Mouse (Mus musculus): Measurements from ENCODE around the gene Camta2.

DNA sequence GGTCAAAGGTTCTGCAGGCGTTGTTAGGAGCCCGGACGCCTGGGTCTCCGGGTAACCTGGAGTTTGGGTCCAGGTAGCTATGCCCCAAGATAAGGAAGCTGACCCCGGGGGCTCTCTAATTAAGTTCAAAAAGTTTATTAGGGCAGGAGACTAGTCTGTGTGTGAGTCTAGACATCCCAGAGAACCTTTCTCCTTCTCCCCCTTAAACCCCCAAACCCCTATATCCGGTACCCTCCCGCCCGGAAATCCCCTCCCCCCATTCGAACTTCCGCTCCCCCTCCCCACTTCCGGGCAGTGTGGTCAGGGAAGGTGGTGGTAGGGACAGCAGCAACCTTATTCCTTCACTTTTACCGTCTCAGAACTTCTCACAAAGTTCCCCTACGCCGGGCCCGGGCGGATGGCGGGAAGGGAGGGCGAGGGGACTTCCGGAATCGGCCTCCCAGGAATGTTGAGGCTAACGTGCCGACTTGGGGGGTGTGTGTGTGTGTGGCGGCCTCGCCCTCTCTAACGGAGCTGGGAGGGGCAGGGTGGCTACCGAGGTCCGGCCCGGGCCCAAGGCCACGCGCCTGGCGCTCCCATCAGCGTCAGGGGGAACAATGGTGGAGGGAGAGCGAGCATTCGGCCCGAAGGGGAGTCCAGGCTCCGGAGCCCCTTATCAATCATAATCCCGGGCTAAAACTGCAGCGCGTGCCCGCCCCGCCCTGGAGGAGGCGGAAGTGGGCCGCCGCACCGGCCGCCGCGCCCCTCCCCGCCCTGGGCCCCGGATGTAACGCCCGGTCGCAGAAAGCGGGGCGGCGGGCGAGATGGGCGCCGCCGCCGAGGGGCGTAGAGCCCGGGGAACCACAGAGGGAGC, 34.3 kb downstream of the Camta2 start:
- TF ChIP-seq CTCF (IDR thresholded peaks at IDR 0.05; ENCODE audit: insufficient read depth, low read length) (no peak), POLR2A (IDR thresholded peaks at IDR 0.05; ENCODE audit: borderline replicate concordance, extremely low read depth, low read depth, low read length) (no peak; the same call in 1 of the 2 replicates)

All from lung, adult 2 months (tissue).